Mouse (Mus musculus) MEL (cell line): ENCODE results near the gene Asna1. TPM values are rescaled to one million over a fixed set of nuclear protein-coding genes. Genes with fewer than 3 reads are reported as not detected.

Source experiments
- DNase-seq: peaks from one replicate; pipeline ENCODE4 v3.0.0; 2011; ENCODE audit warnings: low read depth, low spot score
- H3K27ac ChIP-seq: 2 replicates; pipeline ENCODE4 v1.5.1; 2012; ENCODE audit warnings: low read depth, mild to moderate bottlenecking, control low read depth, low read length, moderate library complexity; ENCODE audit not compliant: control insufficient read depth
- H3K27me3 ChIP-seq, 2 experiments: fragments of 150-350 bp in 1 of 2; sonication (generic) in 1 of 2; 2 replicates each; pipeline ENCODE4 v1.6.1; 2012; ENCODE audit warnings: low read length in 2 of 2, mild to moderate bottlenecking in 2 of 2, improper control_type of control experiment in 1 of 2, moderate library complexity in 1 of 2; ENCODE audit not compliant: insufficient read depth in 2 of 2, control insufficient read depth in 1 of 2
- H3K36me3 ChIP-seq, 2 experiments: 2 replicates each; pipeline ENCODE4 v1.6.1; 2012 to 2014; ENCODE audit warnings: low read length in 2 of 2, improper control_type of control experiment in 1 of 2, inconsistent platforms in 1 of 2, mild to moderate bottlenecking in 1 of 2; ENCODE audit not compliant: insufficient read depth in 2 of 2, control insufficient read depth in 1 of 2
- H3K4me1 ChIP-seq, 2 experiments: fragments of 150-350 bp in 1 of 2; sonication (generic) in 1 of 2; 2 replicates each; pipeline ENCODE4 v1.6.1; 2012; ENCODE audit warnings: low read length in 2 of 2, improper control_type of control experiment in 1 of 2, mild to moderate bottlenecking in 1 of 2; ENCODE audit not compliant: insufficient read depth in 2 of 2, control insufficient read depth in 1 of 2
- H3K4me3 ChIP-seq, 2 experiments: fragments of 150-350 bp in 1 of 2; sonication (generic) in 1 of 2; 2 replicates each; pipeline ENCODE4 v1.5.1; 2012; ENCODE audit warnings: low read depth in 2 of 2, low read length in 2 of 2, mild to moderate bottlenecking in 2 of 2, moderate library complexity in 2 of 2, control low read depth in 1 of 2, improper control_type of control experiment in 1 of 2; ENCODE audit not compliant: control insufficient read depth in 1 of 2, insufficient read depth in 1 of 2
- H3K79me2 ChIP-seq: 2 replicates; pipeline ENCODE4 v1.6.1; 2012; ENCODE audit warnings: mild to moderate bottlenecking, low read length, moderate library complexity; ENCODE audit not compliant: control insufficient read depth, poor library complexity, insufficient read depth
- H3K9ac ChIP-seq: 2 replicates; pipeline ENCODE4 v1.6.1; 2012; ENCODE audit warnings: low read depth, mild to moderate bottlenecking, control low read depth, low read length, moderate library complexity; ENCODE audit not compliant: control insufficient read depth, poor library complexity, severe bottlenecking
- H3K9me3 ChIP-seq: fragments of 150-350 bp; sonication (generic); replicated peaks from 2 replicates; pipeline ENCODE4 v1.6.1; 2012; ENCODE audit warnings: mild to moderate bottlenecking, low read length, improper control_type of control experiment, moderate library complexity; ENCODE audit not compliant: insufficient read depth
- BHLHE40 ChIP-seq: IDR thresholded peaks from 2 replicates; pipeline ENCODE4 v1.6.1; 2012; ENCODE audit warnings: low read depth, mild to moderate bottlenecking, inconsistent platforms, low read length, improper control_type of control experiment, borderline replicate concordance
- CHD1 ChIP-seq: IDR thresholded peaks from 2 replicates; pipeline ENCODE4 v1.6.1; 2012; ENCODE audit warnings: low read depth, mild to moderate bottlenecking, inconsistent platforms, low read length, improper control_type of control experiment
- CHD2 ChIP-seq: IDR thresholded peaks from 2 replicates; pipeline ENCODE4 v1.6.1; 2011; ENCODE audit warnings: low read length, improper control_type of control experiment
- ELF1 ChIP-seq: IDR thresholded peaks from 2 replicates; pipeline ENCODE4 v1.6.1; 2014; ENCODE audit warnings: low read depth, mild to moderate bottlenecking, inconsistent platforms, low read length, improper control_type of control experiment, moderate library complexity
- EP300 ChIP-seq, 2 experiments: IDR thresholded peaks; 2 replicates each; pipeline ENCODE4 v1.6.1; 2011; ENCODE audit warnings: improper control_type of control experiment in 2 of 2, low read length in 2 of 2, low read depth in 1 of 2, mild to moderate bottlenecking in 1 of 2
- ETS1 ChIP-seq: IDR thresholded peaks from 2 replicates; pipeline ENCODE4 v1.6.1; 2012; ENCODE audit warnings: low read depth, mild to moderate bottlenecking, inconsistent platforms, low read length, improper control_type of control experiment, moderate library complexity
- GATA1 ChIP-seq: IDR thresholded peaks from 2 replicates; pipeline ENCODE4 v1.6.1; 2011; ENCODE audit warnings: low read depth, low read length, improper control_type of control experiment
- HCFC1 ChIP-seq: IDR thresholded peaks from 2 replicates; pipeline ENCODE4 v1.6.1; 2012; ENCODE audit warnings: low read depth, mild to moderate bottlenecking, inconsistent platforms, low read length, improper control_type of control experiment, moderate library complexity
- JUND ChIP-seq: IDR thresholded peaks from 2 replicates; pipeline ENCODE4 v1.6.1; 2011; ENCODE audit warnings: low read depth, mild to moderate bottlenecking, improper control_type of control experiment, low read length
- KAT2A ChIP-seq: conservative IDR thresholded peaks from 2 replicates; pipeline ENCODE4 v1.6.1; 2012; ENCODE audit warnings: low read depth, low read length, improper control_type of control experiment, inconsistent platforms
- MAFK ChIP-seq: IDR thresholded peaks from 2 replicates; pipeline ENCODE4 v1.6.1; 2011; ENCODE audit warnings: low read depth, mild to moderate bottlenecking, low read length, improper control_type of control experiment, borderline replicate concordance
- MAX ChIP-seq: IDR thresholded peaks from 2 replicates; pipeline ENCODE4 v1.6.1; 2011; ENCODE audit warnings: low read length, improper control_type of control experiment
- MAZ ChIP-seq: IDR thresholded peaks from 2 replicates; pipeline ENCODE4 v1.6.1; 2012; ENCODE audit warnings: low read depth, mild to moderate bottlenecking, inconsistent platforms, low read length, improper control_type of control experiment
- MEF2A ChIP-seq: IDR thresholded peaks from 2 replicates; pipeline ENCODE4 v1.6.1; 2014; ENCODE audit warnings: low read depth, mild to moderate bottlenecking, inconsistent platforms, low read length, improper control_type of control experiment; ENCODE audit not compliant: poor library complexity, insufficient replicate concordance, severe bottlenecking; ENCODE audit errors: extremely low read depth
- MXI1 ChIP-seq: IDR thresholded peaks from 2 replicates; pipeline ENCODE4 v1.6.1; 2011; ENCODE audit warnings: mild to moderate bottlenecking, low read depth, low read length, improper control_type of control experiment
- MYB ChIP-seq: IDR thresholded peaks from 2 replicates; pipeline ENCODE4 v1.6.1; 2011; ENCODE audit warnings: mild to moderate bottlenecking, low read depth, low read length, improper control_type of control experiment
- MYC ChIP-seq: IDR thresholded peaks from 2 replicates; pipeline ENCODE4 v1.6.1; 2011; ENCODE audit warnings: low read depth, mild to moderate bottlenecking, low read length, improper control_type of control experiment, moderate library complexity
- NELFE ChIP-seq: IDR thresholded peaks from 2 replicates; pipeline ENCODE4 v1.6.1; 2011; ENCODE audit warnings: low read depth, low read length, improper control_type of control experiment
- POLR2A ChIP-seq, 2 experiments: IDR thresholded peaks; 2 replicates each; pipeline ENCODE4 v1.6.1; 2011 to 2012; ENCODE audit warnings: low read length in 2 of 2, mild to moderate bottlenecking in 2 of 2, control low read depth in 1 of 2, improper control_type of control experiment in 1 of 2, low read depth in 1 of 2, moderate library complexity in 1 of 2; ENCODE audit not compliant: control insufficient read depth in 1 of 2, insufficient read depth in 1 of 2, poor library complexity in 1 of 2
- POLR2AphosphoS5 ChIP-seq: IDR thresholded peaks from 2 replicates; pipeline ENCODE4 v1.6.1; 2012; ENCODE audit warnings: low read depth, borderline replicate concordance, mild to moderate bottlenecking, inconsistent platforms, low read length, moderate library complexity, mixed read lengths
- RAD21 ChIP-seq: IDR thresholded peaks from 2 replicates; pipeline ENCODE4 v1.6.1; 2011; ENCODE audit warnings: mild to moderate bottlenecking, low read depth, low read length, improper control_type of control experiment
- RCOR1 ChIP-seq: IDR thresholded peaks from 2 replicates; pipeline ENCODE4 v1.6.1; 2012; ENCODE audit warnings: low read depth, mild to moderate bottlenecking, inconsistent platforms, low read length, improper control_type of control experiment
- SIN3A ChIP-seq: IDR thresholded peaks from 2 replicates; pipeline ENCODE4 v1.6.1; 2012; ENCODE audit warnings: low read length, improper control_type of control experiment, inconsistent platforms
- SMC3 ChIP-seq: IDR thresholded peaks from 2 replicates; pipeline ENCODE4 v1.6.1; 2011; ENCODE audit warnings: low read depth, low read length, improper control_type of control experiment
- TBP ChIP-seq: IDR thresholded peaks from 2 replicates; pipeline ENCODE4 v1.8.0; 2011; ENCODE audit warnings: low read depth, low read length, improper control_type of control experiment
- TCF12 ChIP-seq: IDR thresholded peaks from 2 replicates; pipeline ENCODE4 v1.6.1; 2014; ENCODE audit warnings: low read depth, mild to moderate bottlenecking, inconsistent platforms, low read length, improper control_type of control experiment, moderate library complexity
- USF1 ChIP-seq: IDR thresholded peaks from 2 replicates; pipeline ENCODE4 v1.6.1; 2014; ENCODE audit warnings: low read depth, mild to moderate bottlenecking, inconsistent platforms, low read length, improper control_type of control experiment, moderate library complexity
- USF2 ChIP-seq, 2 experiments: IDR thresholded peaks; 2 replicates each; pipeline ENCODE4 v1.6.1; 2011 to 2012; ENCODE audit warnings: improper control_type of control experiment in 2 of 2, low read length in 2 of 2, borderline replicate concordance in 1 of 2, inconsistent platforms in 1 of 2, low read depth in 1 of 2, mild to moderate bottlenecking in 1 of 2; ENCODE audit not compliant: insufficient read depth in 1 of 2
- ZC3H11A ChIP-seq: IDR thresholded peaks from 2 replicates; pipeline ENCODE4 v1.6.1; 2012; ENCODE audit warnings: low read depth, mild to moderate bottlenecking, inconsistent platforms, low read length, improper control_type of control experiment
- ZMIZ1 ChIP-seq: IDR thresholded peaks from 2 replicates; pipeline ENCODE4 v1.6.1; 2012; ENCODE audit warnings: low read depth, mild to moderate bottlenecking, inconsistent platforms, low read length, improper control_type of control experiment, moderate library complexity
- polyA plus RNA-seq, 2 experiments: library from polyadenylated mRNA; stranded (reverse) in 1 of 2; unstranded in 1 of 2; fragments of >175 nt in 1 of 2; fragments of >200 nt in 1 of 2; gene quantifications; 2 replicates each; pipeline versions ENCODE4 v1.2.1 to v1.2.4; 2012; ENCODE audit warnings: low replicate concordance in 2 of 2, low read depth in 1 of 2; ENCODE audit not compliant: insufficient read length in 2 of 2, insufficient read depth in 1 of 2, missing spikeins in 1 of 2
- total RNA-seq: library from RNA; depleted of rRNA; stranded (reverse); fragments of 300-350 nt; gene quantifications from 2 replicates; pipeline ENCODE4 v1.2.3, GENCODE M21; 2012

Gene Asna1
- total and polyA plus RNA-seq, 3 experiments: 132 to 192 TPM; not detected in 1

DNA sequence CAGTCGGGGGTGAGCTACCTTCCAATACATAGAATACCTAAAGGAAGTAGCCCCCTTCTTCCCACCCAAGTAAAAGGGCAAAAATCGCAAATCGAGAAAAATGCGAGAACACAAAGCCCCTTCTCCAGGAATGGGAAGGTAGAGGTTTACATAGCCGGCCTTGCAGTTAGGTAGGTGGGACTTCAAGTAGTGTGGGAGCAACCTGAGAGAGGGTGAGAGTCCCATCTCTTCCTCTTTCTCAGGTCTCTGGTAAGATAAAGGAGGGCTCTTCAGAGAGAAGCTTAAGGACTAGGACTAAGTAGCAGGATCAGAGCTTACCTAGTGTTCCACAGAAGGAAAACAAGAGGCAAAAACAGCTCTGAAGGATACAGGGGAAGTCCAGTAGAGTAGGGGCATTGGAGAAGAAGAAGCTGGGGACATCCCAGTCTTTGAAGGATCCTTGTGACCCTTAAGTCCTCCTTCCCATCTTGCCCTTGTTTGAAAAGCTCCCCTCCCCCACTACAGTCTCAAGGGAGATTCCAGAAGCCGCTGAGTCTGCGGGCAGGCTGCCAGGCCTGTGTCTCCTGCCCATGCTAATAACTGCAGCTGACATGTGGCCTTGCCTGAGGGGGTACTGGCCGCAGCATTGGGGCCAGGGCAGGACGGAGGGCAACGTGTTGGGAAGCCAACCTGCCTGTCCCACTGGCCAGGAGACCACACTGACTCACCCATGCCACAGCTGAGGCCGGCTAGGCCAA is 44.3 kb downstream of the Asna1 start (continued):
- peak in 1 of 2 experiments; percentile 54; a peak in 2 of 4 replicates for TF ChIP-seq POLR2A (IDR thresholded peaks at IDR 0.05; ENCODE audit: control insufficient read depth in 1 of 2, insufficient read depth in 1 of 2, low read depth in 1 of 2, low read length in 2 of 2, poor library complexity in 1 of 2)
- peak; percentile 64 for TF ChIP-seq SIN3A
- TF ChIP-seq TBP: peak; percentile 64
- no peak; the same call in 1 of the 2 replicates for TF ChIP-seq ZC3H11A
- TF ChIP-seq USF1: no peak
- TF ChIP-seq MAX: peak; percentile 24; the same call in 1 of the 2 replicates
- TF ChIP-seq CHD2: peak; percentile 62
- peak; percentile 45; the same call in 1 of the 2 replicates for TF ChIP-seq HCFC1
- TF ChIP-seq MYC: peak; percentile 81; the same call in 1 of the 2 replicates

DNA sequence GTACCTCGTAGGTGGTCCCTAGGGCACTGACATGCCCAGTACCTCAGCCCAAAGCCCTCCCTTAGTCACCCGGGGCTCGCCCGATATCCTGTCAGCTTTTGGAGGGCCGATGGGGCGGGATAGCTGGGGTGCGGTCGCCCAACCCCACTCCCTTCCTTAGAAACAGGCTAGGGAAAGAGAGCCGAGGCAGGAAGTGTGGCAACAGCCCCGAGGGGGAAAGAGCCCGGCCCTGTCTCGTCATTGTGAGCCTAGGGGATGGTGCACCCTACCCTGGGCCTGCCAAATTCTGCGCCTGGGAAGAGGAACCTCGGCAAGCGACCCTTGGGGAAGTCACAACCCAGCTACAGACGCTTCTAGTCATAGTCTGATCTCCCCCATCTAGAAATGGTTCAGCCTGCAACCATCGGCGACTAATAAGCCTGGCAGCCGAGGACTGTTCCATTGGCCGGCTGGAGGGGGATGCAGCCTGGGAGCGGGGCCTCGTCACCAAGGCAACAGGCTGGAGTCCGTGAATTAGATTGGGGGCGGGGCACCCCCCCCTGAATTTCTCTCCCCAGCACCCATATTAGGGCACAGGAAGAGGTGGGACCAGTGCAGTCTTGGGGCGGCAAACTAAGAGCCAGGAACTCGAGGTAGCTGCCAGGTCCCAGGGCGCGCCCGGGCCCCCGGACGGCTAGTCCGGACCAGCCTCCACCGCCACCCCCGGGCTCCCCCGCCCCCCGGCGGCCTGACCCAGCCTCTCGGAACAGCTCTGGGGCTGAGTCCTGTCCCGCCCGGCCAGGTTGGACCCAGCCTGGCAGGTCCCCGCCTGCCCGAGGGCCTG is 45.3 kb downstream of the Asna1 start:
- peak; percentile 99 for DNase-seq
- H3K79me2 ChIP-seq: peaks cover 22% of the 10 kb centered on the region
- H3K4me3 ChIP-seq: peak overlapping the region; percentile 52 to 64
- peak overlapping the region; percentile 99 for H3K27ac ChIP-seq
- no peaks in the 10 kb centered on the region for H3K27me3 ChIP-seq
- peaks cover 0 to 37% of the 10 kb centered on the region in 2 experiments; a peak in 2 of 4 replicates for H3K36me3 ChIP-seq
- H3K9me3 ChIP-seq: no peaks in the 10 kb centered on the region
- peak overlapping the region; percentile 83 for H3K9ac ChIP-seq
- peaks cover 13 to 57% of the 10 kb centered on the region in 2 experiments for H3K4me1 ChIP-seq
- TF ChIP-seq POLR2AphosphoS5 (no peak), NELFE (peak; percentile 36; the same call in 1 of the 2 replicates), EP300 (IDR thresholded peaks at IDR 0.05; ENCODE audit: low read depth in 1 of 2, low read length in 2 of 2) (0 out of 4 replicates have a peak, but pooled peaks of 1 of the 2 experiments have one; percentile 8), MAX (peak; percentile 64; the same call in 1 of the 2 replicates), ETS1 (peak; percentile 62; the same call in 1 of the 2 replicates), MEF2A (0 out of 2 replicates have a peak, but pooled peaks have one; percentile 9), TCF12 (0 out of 2 replicates have a peak, but pooled peaks have one; percentile 25), GATA1 (no peak), JUND (no peak), MXI1 (peak; percentile 66), USF2 (IDR thresholded peaks at IDR 0.05; ENCODE audit: borderline replicate concordance in 1 of 2, insufficient read depth in 1 of 2, low read depth in 1 of 2, low read length in 2 of 2) (no peak), HCFC1 (peak; percentile 71), BHLHE40 (no peak; the same call in 1 of the 2 replicates), MYB (no peak), SMC3 (no peak), ZMIZ1 (no peak; the same call in 1 of the 2 replicates), ELF1 (peak; percentile 23; the same call in 1 of the 2 replicates), SIN3A (peak; percentile 80), POLR2A (IDR thresholded peaks at IDR 0.05; ENCODE audit: control insufficient read depth in 1 of 2, insufficient read depth in 1 of 2, low read depth in 1 of 2, low read length in 2 of 2, poor library complexity in 1 of 2) (peak in 1 of 2 experiments; percentile 27; a peak in 1 of 4 replicates), KAT2A (no peak; the same call in 1 of the 2 replicates), RCOR1 (no peak), MAFK (no peak), USF1 (no peak), CHD1 (peak; percentile 99), MAZ (peak; percentile 94), RAD21 (no peak)
